ENCODE assay signal across 10 mouse cellular contexts in genomic region chr14:105522279-105522678, GRCm38 (mm10).
"Had no signal": no experiment of that assay in that cellular context is flagged by ENCODE, and none has a peak within 500 bp of the region (broad histone marks: within the 10 kb centered on the region; RNA-seq: fewer than 3 reads in every experiment).

No protein-coding gene starts in this region.

- H3K36me3 ChIP-seq: limb, embryonic 13.5 days; midbrain, embryonic 12.5 days; neural tube, embryonic 13.5 days had no signal

- H3K4me1 ChIP-seq: limb, embryonic 13.5 days; neural tube, embryonic 13.5 days had no signal

- H3K27me3 ChIP-seq: limb, embryonic 13.5 days; midbrain, embryonic 12.5 days; neural tube, embryonic 13.5 days had no signal

- H3K4me2 ChIP-seq: limb, embryonic 13.5 days; midbrain, embryonic 12.5 days; neural tube, embryonic 13.5 days had no signal

- DNase-seq: kidney, postnatal 14 days; left cerebral cortex, postnatal 4 days; lung, adult 18-20 months; right cerebral cortex, postnatal 14 days; thymus, postnatal 36 days had no signal

- H3K4me3 ChIP-seq: limb, embryonic 13.5 days; midbrain, embryonic 12.5 days; neural tube, embryonic 13.5 days had no signal

- ATAC-seq: midbrain, embryonic 16.5 days had no signal

- H3K9ac ChIP-seq: limb, embryonic 13.5 days; liver, embryonic 14.5 days; midbrain, embryonic 12.5 days; neural tube, embryonic 13.5 days had no signal

- H3K27ac ChIP-seq: limb, embryonic 13.5 days; liver, embryonic 14.5 days; midbrain, embryonic 12.5 days; neural tube, embryonic 13.5 days had no signal

- H3K9me3 ChIP-seq: limb, embryonic 13.5 days; midbrain, embryonic 12.5 days; neural tube, embryonic 13.5 days had no signal
